Mouse (Mus musculus) hindbrain, embryonic 15.5 days (tissue): Measurements from ENCODE around the gene Lrrc25. TPM values are rescaled to one million over a fixed set of nuclear protein-coding genes. Genes with fewer than 3 reads are reported as not detected.

ENCODE experiments used
- ATAC-seq: fragments of 200-750 bp; cut with Nextera tagmentation; 2 replicates; pipeline ENCODE4 v1.8.0; 2017; ENCODE audit warnings: low read depth, moderate number of reproducible peaks, moderate TSS enrichment; ENCODE audit not compliant: low FRiP score
- H3K27ac ChIP-seq: fragments of 300-500 bp; sonication (generic); replicated peaks from 2 replicates; pipeline ENCODE4 v1.5.1; 2015; ENCODE audit warnings: mild to moderate bottlenecking, inconsistent platforms
- H3K27me3 ChIP-seq: fragments of 300-500 bp; sonication (generic); 2 replicates; pipeline ENCODE4 v1.6.1; 2015; ENCODE audit warnings: control low read depth, inconsistent platforms
- H3K36me3 ChIP-seq: fragments of 300-500 bp; sonication (generic); 2 replicates; pipeline ENCODE4 v1.6.1; 2015; ENCODE audit warnings: control low read depth, inconsistent platforms
- H3K4me1 ChIP-seq: fragments of 300-500 bp; sonication (generic); replicated peaks from 2 replicates; pipeline ENCODE4 v1.6.1; 2015; ENCODE audit warnings: control low read depth, inconsistent platforms
- H3K4me2 ChIP-seq: fragments of 300-500 bp; sonication (generic); 2 replicates; pipeline ENCODE4 v1.6.1; 2015; ENCODE audit warnings: moderate library complexity, mild to moderate bottlenecking, inconsistent platforms
- H3K4me3 ChIP-seq: fragments of 300-500 bp; sonication (generic); 2 replicates; pipeline ENCODE4 v1.5.1; 2015; ENCODE audit warnings: mild to moderate bottlenecking, inconsistent platforms
- H3K9ac ChIP-seq: fragments of 300-500 bp; sonication (generic); 2 replicates; pipeline ENCODE4 v1.6.1; 2015; ENCODE audit warnings: inconsistent platforms
- H3K9me3 ChIP-seq: fragments of 300-500 bp; sonication (generic); 2 replicates; pipeline ENCODE4 v1.6.1; 2016; ENCODE audit warnings: control low read depth, inconsistent platforms
- WGBS: fragments of 180-500 bp; shearing (Covaris S2); methylation state at CpG from one replicate; pipeline ENCODE4 v1.1.7; 2015; 5-methylcytosine and 5-hydroxymethylcytosine counted together
- polyA plus RNA-seq: library from polyadenylated mRNA; unstranded; fragments of >200 nt; fragmentation: Nextera tagmentation; extraction: Ambion mirVana; gene quantifications from 2 replicates; pipeline ENCODE4 v1.2.1, GENCODE M21; 2015

Gene Lrrc25
- polyA plus RNA-seq, 1 experiment from 2014 or later, result 1.1 TPM

- 25% methylated on average over 2 of the region's 2 CpGs for WGBS
- Histone ChIP-seq H3K27me3 (no peaks in the 10 kb centered on the region), H3K27ac (peak overlapping the region; percentile 82), H3K36me3 (peaks cover 7% of the 10 kb centered on the region; the same call in 1 of the 2 replicates), H3K9me3 (no peaks in the 10 kb centered on the region), H3K4me1 (peaks cover 37% of the 10 kb centered on the region), H3K9ac (no peak overlapping the region), H3K4me3 (no peak overlapping the region), H3K4me2 (no peak overlapping the region)
- no peak for ATAC-seq
Observed at GRCm38 (mm10) chr8:70655469-70655868, 39.5 kb downstream of the Lrrc25 start.

- ATAC-seq, result 0 out of 2 replicates have a peak, but pooled peaks have one; percentile 13
- Histone ChIP-seq H3K4me2 (peak overlapping the region; percentile 26; the same call in 1 of the 2 replicates), H3K4me3 (no peak overlapping the region), H3K4me1 (peaks cover 39% of the 10 kb centered on the region), H3K9ac (no peak overlapping the region), H3K9me3 (no peaks in the 10 kb centered on the region), H3K27ac (peak overlapping the region; percentile 82), H3K27me3 (no peaks in the 10 kb centered on the region), H3K36me3 (peaks cover 7% of the 10 kb centered on the region; the same call in 1 of the 2 replicates)
- WGBS, result 16% methylated on average over 13 of the region's 13 CpGs
Observed at GRCm38 (mm10) chr8:70656193-70656790, 40.3 kb downstream of the Lrrc25 start.

- peak overlapping the region; percentile 96 for H3K4me2 ChIP-seq
- H3K27me3 ChIP-seq, result no peaks in the 10 kb centered on the region
- H3K4me3 ChIP-seq, result no peak overlapping the region
- H3K9me3 ChIP-seq, result no peaks in the 10 kb centered on the region
- H3K9ac ChIP-seq, result no peak overlapping the region
- H3K27ac ChIP-seq, result peak overlapping the region; percentile 82
- H3K36me3 ChIP-seq, result 0 out of 2 replicates have a peak, but pooled peaks cover 4% of the 10 kb centered on the region
- ATAC-seq, result no peak
- 88% methylated on average over 3 of the region's 3 CpGs for WGBS
- peaks cover 39% of the 10 kb centered on the region for H3K4me1 ChIP-seq
Observed at GRCm38 (mm10) chr8:70657214-70657613, 41.3 kb downstream of the Lrrc25 start.

GRCm38 (mm10) chr8:70657739-70658138 lies 41.8 kb downstream of the Lrrc25 start:
- Histone ChIP-seq H3K4me3 (peak overlapping the region; percentile 78; the same call in 1 of the 2 replicates), H3K27ac (peak overlapping the region; percentile 82; the same call in 1 of the 2 replicates), H3K27me3 (no peaks in the 10 kb centered on the region), H3K4me1 (peaks cover 39% of the 10 kb centered on the region), H3K36me3 (0 out of 2 replicates have a peak, but pooled peaks cover 4% of the 10 kb centered on the region), H3K9me3 (no peaks in the 10 kb centered on the region), H3K9ac (no peak overlapping the region), H3K4me2 (peak overlapping the region; percentile 96)
- 32% methylated on average over 2 of the region's 2 CpGs for WGBS
- no peak for ATAC-seq

GRCm38 (mm10) chr8:70658897-70659603 lies 43.1 kb downstream of the Lrrc25 start:
- Histone ChIP-seq H3K4me1 (peaks cover 39% of the 10 kb centered on the region), H3K4me3 (peak overlapping the region; percentile 78), H3K9me3 (no peaks in the 10 kb centered on the region), H3K27ac (peak overlapping the region; percentile 65), H3K36me3 (0 out of 2 replicates have a peak, but pooled peaks cover 4% of the 10 kb centered on the region), H3K9ac (peak overlapping the region; percentile 70), H3K27me3 (no peaks in the 10 kb centered on the region), H3K4me2 (peak overlapping the region; percentile 96)
- ATAC-seq, result peak; percentile 55; the same call in 1 of the 2 replicates
- under 1% methylated on average over 31 of the region's 31 CpGs for WGBS

- peak; percentile 90 for ATAC-seq
- H3K4me3 ChIP-seq, result peak overlapping the region; percentile 78
- peak overlapping the region; percentile 70 for H3K9ac ChIP-seq
- H3K27me3 ChIP-seq, result no peaks in the 10 kb centered on the region
- H3K27ac ChIP-seq, result peak overlapping the region; percentile 65
- WGBS, result under 1% methylated on average over 42 of the region's 44 CpGs
- peaks cover 39% of the 10 kb centered on the region for H3K4me1 ChIP-seq
- H3K9me3 ChIP-seq, result no peaks in the 10 kb centered on the region
- peak overlapping the region; percentile 96 for H3K4me2 ChIP-seq
- 0 out of 2 replicates have a peak, but pooled peaks cover 4% of the 10 kb centered on the region for H3K36me3 ChIP-seq
Observed at GRCm38 (mm10) chr8:70659604-70660272, 43.8 kb downstream of the Lrrc25 start.

- H3K27ac ChIP-seq, result peak within 1 kb of the TSS; percentile 65
- H3K4me2 ChIP-seq, result peak within 1 kb of the TSS; percentile 96
- peak within 1 kb of the TSS; percentile 70 for H3K9ac ChIP-seq
- no peaks in the 10 kb centered on the region for H3K9me3 ChIP-seq
- peak within 1 kb of the TSS; percentile 78 for H3K4me3 ChIP-seq
- WGBS, result 4% methylated on average over 14 of the region's 14 CpGs
- no peaks in the 10 kb centered on the region for H3K27me3 ChIP-seq
- 0 out of 2 replicates have a peak, but pooled peaks cover 3% of the 10 kb centered on the region for H3K36me3 ChIP-seq
- ATAC-seq, result peak; percentile 36
- peaks cover 37% of the 10 kb centered on the region for H3K4me1 ChIP-seq
Observed at GRCm38 (mm10) chr8:70660273-70660725, 44.3 kb downstream of the Lrrc25 start, which contains the start of gene Pgpep1. Pgpep1 (minus strand) TSS chr8:70660388.

- Histone ChIP-seq H3K27ac (peak overlapping the region; percentile 66), H3K36me3 (no peaks in the 10 kb centered on the region), H3K27me3 (no peaks in the 10 kb centered on the region), H3K9ac (no peak overlapping the region), H3K9me3 (no peaks in the 10 kb centered on the region), H3K4me3 (no peak overlapping the region), H3K4me2 (no peak overlapping the region), H3K4me1 (peaks cover 16% of the 10 kb centered on the region)
- ATAC-seq, result no peak
- 36% methylated on average over 4 of the region's 4 CpGs for WGBS
Observed at GRCm38 (mm10) chr8:70663691-70664090, 47.7 kb downstream of the Lrrc25 start.

- Histone ChIP-seq H3K9me3 (no peaks in the 10 kb centered on the region), H3K27me3 (no peaks in the 10 kb centered on the region), H3K36me3 (no peaks in the 10 kb centered on the region), H3K4me3 (no peak overlapping the region), H3K4me1 (peaks cover 10% of the 10 kb centered on the region), H3K4me2 (no peak overlapping the region), H3K27ac (no peak overlapping the region), H3K9ac (no peak overlapping the region)
- no peak for ATAC-seq
- 79% methylated on average over 3 of the region's 3 CpGs for WGBS
Observed at GRCm38 (mm10) chr8:70664631-70665030, 48.7 kb downstream of the Lrrc25 start.

GRCm38 (mm10) chr8:70665599-70665998 lies 49.6 kb downstream of the Lrrc25 start:
- Histone ChIP-seq H3K36me3 (no peaks in the 10 kb centered on the region), H3K4me3 (no peak overlapping the region), H3K27me3 (no peaks in the 10 kb centered on the region), H3K9me3 (no peaks in the 10 kb centered on the region), H3K9ac (no peak overlapping the region), H3K4me2 (no peak overlapping the region), H3K4me1 (peaks cover under 1% of the 10 kb centered on the region), H3K27ac (no peak overlapping the region)
- WGBS, result 88% methylated on average over 2 of the region's 2 CpGs
- ATAC-seq, result no peak

- Histone ChIP-seq H3K27me3 (no peaks in the 10 kb centered on the region), H3K4me3 (no peak overlapping the region), H3K4me1 (no peaks in the 10 kb centered on the region), H3K4me2 (no peak overlapping the region), H3K27ac (no peak overlapping the region), H3K9ac (no peak overlapping the region), H3K9me3 (no peaks in the 10 kb centered on the region), H3K36me3 (no peaks in the 10 kb centered on the region)
- peak; percentile 53; the same call in 1 of the 2 replicates for ATAC-seq
- 66% methylated on average over 5 of the region's 5 CpGs for WGBS
Observed at GRCm38 (mm10) chr8:70667071-70667470, 51.1 kb downstream of the Lrrc25 start.
